ENCODE assay signal across 12 mouse cellular contexts in genomic region chr1:159034952-159035351, GRCm38 (mm10). TPM values are rescaled to one million over a fixed set of nuclear protein-coding genes. Genes with fewer than 3 reads are reported as not detected.
DNase-seq lines count a peak whose midpoint lies in the region; ATAC-seq and TF ChIP-seq lines count a peak whose summit lies in the region.
"Had no signal": no experiment of that assay in that cellular context is flagged by ENCODE, and none has a peak within 500 bp of the region (broad histone marks: within the 10 kb centered on the region; RNA-seq: fewer than 3 reads in every experiment).

No protein-coding gene starts in this region.

- WGBS in limb, embryonic 14.5 days = 65% methylated on average over 2 of the region's 2 CpGs
- whole genome bisulfite sequencing in limb, embryonic 10.5 days = 89% methylated on average over 2 of the region's 2 CpGs
- WGBS in heart, postnatal 0 days = 37% methylated on average over 2 of the region's 2 CpGs
- WGBS in midbrain, postnatal 0 days = 79% methylated on average over 2 of the region's 2 CpGs

- no peak for TF ChIP-seq POLR2A in limb, embryonic 14.5 days (IDR thresholded peaks at IDR 0.05; ENCODE audit: borderline replicate concordance, extremely low read depth, insufficient read depth, insufficient read length)

- H3K9me3 ChIP-seq in limb, embryonic 14.5 days (ENCODE audit: control insufficient read depth, low read length) = no peaks in the 10 kb centered on the region
- no peaks in the 10 kb centered on the region for H3K9me3 ChIP-seq in limb, embryonic 10.5 days (replicated peaks)
- H3K9me3 ChIP-seq in heart, postnatal 0 days (replicated peaks; ENCODE audit: control insufficient read depth, low read length) = no peaks in the 10 kb centered on the region
- H3K9me3 ChIP-seq in midbrain, postnatal 0 days (ENCODE audit: low read length) = no peaks in the 10 kb centered on the region
- H3K9me3 ChIP-seq: heart, embryonic 13.5 days; lung, embryonic 15.5 days; midbrain, embryonic 13.5 days had no signal

- DNase-seq in limb, embryonic 14.5 days (ENCODE audit: low spot score) = peak; percentile 20
- no peak for DNase-seq in limb, embryonic 10.5 days (ENCODE audit: low spot score)
- DNase-seq in fibroblast of lung, adult 2 months (ENCODE audit: low read depth) = peak; percentile 24
- peak; percentile 39 for DNase-seq in heart, postnatal 0 days (ENCODE audit: low spot score)
- DNase-seq in kidney, postnatal 4 days = peak; percentile 21 to 46
- DNase-seq in left cerebral cortex, adult 2 months (ENCODE audit: extremely low spot score in 1 of 2, low spot score in 2 of 2) = no peak
- no peak for DNase-seq in ovary, postnatal 36 days (ENCODE audit: low spot score)
- DNase-seq in midbrain, postnatal 0 days (ENCODE audit: low spot score) = no peak

- no peaks in the 10 kb centered on the region for H3K36me3 ChIP-seq in limb, embryonic 14.5 days (ENCODE audit: control insufficient read depth, insufficient read depth, low read length)
- H3K36me3 ChIP-seq in limb, embryonic 10.5 days = no peaks in the 10 kb centered on the region
- H3K36me3 ChIP-seq in heart, postnatal 0 days (replicated peaks; ENCODE audit: control insufficient read depth, insufficient read depth, low read length) = no peaks in the 10 kb centered on the region
- H3K36me3 ChIP-seq in midbrain, postnatal 0 days (ENCODE audit: insufficient read depth, low read length) = no peaks in the 10 kb centered on the region
- H3K36me3 ChIP-seq: heart, embryonic 13.5 days; lung, embryonic 15.5 days; midbrain, embryonic 13.5 days had no signal

- H3K4me2 ChIP-seq in limb, embryonic 14.5 days (replicated peaks; ENCODE audit: low read depth, low read length, severe bottlenecking) = no peak overlapping the region
- H3K4me2 ChIP-seq in heart, postnatal 0 days (ENCODE audit: low read depth, low read length) = no peak overlapping the region
- no peak overlapping the region for H3K4me2 ChIP-seq in midbrain, postnatal 0 days (ENCODE audit: low read depth, low read length, poor library complexity, severe bottlenecking)
- H3K4me2 ChIP-seq: heart, embryonic 13.5 days; lung, embryonic 15.5 days; midbrain, embryonic 13.5 days had no signal

- TF ChIP-seq EP300 in heart, postnatal 0 days (IDR thresholded peaks at IDR 0.05; ENCODE audit: low read depth) = no peak

- no peaks in the 10 kb centered on the region for H3K4me1 ChIP-seq in limb, embryonic 14.5 days (ENCODE audit: control insufficient read depth, insufficient read depth, low read length)
- H3K4me1 ChIP-seq in limb, embryonic 10.5 days = no peaks in the 10 kb centered on the region
- H3K4me1 ChIP-seq in heart, postnatal 0 days (ENCODE audit: control insufficient read depth, insufficient read depth) = no peaks in the 10 kb centered on the region
- H3K4me1 ChIP-seq in midbrain, postnatal 0 days (ENCODE audit: insufficient read depth, low read length) = no peaks in the 10 kb centered on the region
- H3K4me1 ChIP-seq: heart, embryonic 13.5 days; lung, embryonic 15.5 days; midbrain, embryonic 13.5 days had no signal

- H3K9ac ChIP-seq in limb, embryonic 14.5 days (ENCODE audit: low read depth, low read length, severe bottlenecking) = no peak overlapping the region
- no peak overlapping the region for H3K9ac ChIP-seq in heart, postnatal 0 days (replicated peaks; ENCODE audit: low read depth, low read length)
- no peak overlapping the region for H3K9ac ChIP-seq in midbrain, postnatal 0 days (replicated peaks; ENCODE audit: low read length, poor library complexity, severe bottlenecking)
- H3K9ac ChIP-seq: heart, embryonic 13.5 days; lung, embryonic 15.5 days; midbrain, embryonic 13.5 days had no signal

- no peak for ATAC-seq in limb, embryonic 14.5 days (ENCODE audit: low FRiP score, low read depth)
- ATAC-seq in heart, postnatal 0 days (ENCODE audit: insufficient read depth, low read depth) = peak; percentile 77
- no peak for ATAC-seq in midbrain, postnatal 0 days (ENCODE audit: low FRiP score)
- ATAC-seq: midbrain, embryonic 13.5 days had no signal

- intact Hi-C loops in left cerebral cortex, adult 2 months (cut with DNase I) = no loop called here

- no peak overlapping the region for H3K4me3 ChIP-seq in limb, embryonic 14.5 days (replicated peaks; ENCODE audit: low read length)
- no peak overlapping the region for H3K4me3 ChIP-seq in limb, embryonic 10.5 days
- H3K4me3 ChIP-seq in heart, postnatal 0 days (ENCODE audit: low read depth, low read length) = no peak overlapping the region
- H3K4me3 ChIP-seq in left cerebral cortex, adult 2 months = no peak overlapping the region
- H3K4me3 ChIP-seq in midbrain, postnatal 0 days (ENCODE audit: low read depth, low read length) = no peak overlapping the region
- H3K4me3 ChIP-seq: heart, embryonic 13.5 days; lung, embryonic 15.5 days; midbrain, embryonic 13.5 days had no signal

- H3K27me3 ChIP-seq in limb, embryonic 14.5 days (ENCODE audit: control insufficient read depth, insufficient read depth, low read length) = no peaks in the 10 kb centered on the region
- H3K27me3 ChIP-seq in limb, embryonic 10.5 days (ENCODE audit: low read depth, poor library complexity, severe bottlenecking) = no peaks in the 10 kb centered on the region
- H3K27me3 ChIP-seq in heart, postnatal 0 days (ENCODE audit: control insufficient read depth, insufficient read depth, low read length) = no peaks in the 10 kb centered on the region
- no peaks in the 10 kb centered on the region for H3K27me3 ChIP-seq in midbrain, postnatal 0 days (ENCODE audit: insufficient read depth, low read length)
- H3K27me3 ChIP-seq: heart, embryonic 13.5 days; lung, embryonic 15.5 days; midbrain, embryonic 13.5 days had no signal

- H3K27ac ChIP-seq in limb, embryonic 14.5 days (replicated peaks; ENCODE audit: low read depth, low read length) = no peak overlapping the region
- H3K27ac ChIP-seq in limb, embryonic 10.5 days = no peak overlapping the region
- H3K27ac ChIP-seq in heart, postnatal 0 days (ENCODE audit: low read depth) = peak overlapping the region; percentile 5; the same call in 1 of the 2 replicates
- no peak overlapping the region for H3K27ac ChIP-seq in left cerebral cortex, adult 2 months
- no peak overlapping the region for H3K27ac ChIP-seq in midbrain, postnatal 0 days (ENCODE audit: low read depth, low read length)
- H3K27ac ChIP-seq: heart, embryonic 13.5 days; lung, embryonic 15.5 days; midbrain, embryonic 13.5 days had no signal

- no peak for TF ChIP-seq CTCF in heart, postnatal 0 days (IDR thresholded peaks at IDR 0.05; ENCODE audit: low read depth)
- TF ChIP-seq CTCF in left cerebral cortex, adult 2 months (IDR thresholded peaks at IDR 0.05) = no peak
- TF ChIP-seq CTCF in midbrain, postnatal 0 days (IDR thresholded peaks at IDR 0.05) = no peak

RNA-seq across cellular contexts. Expression of gene Pappa2, which starts 54.7 kb away (rescaled TPM):
- 4.4 and 5.2 TPM in 2 replicates for polyA plus RNA-seq in limb, embryonic 14.5 days (2012; rRNA removed)
- 3.1 and 3.8 TPM in 2 replicates for polyA plus RNA-seq in limb, embryonic 14.5 days (2014; fragmentation: Nextera tagmentation; extraction: Ambion mirVana)
- polyA plus RNA-seq in limb, embryonic 10.5 days (2016; fragmentation: Nextera tagmentation; extraction: Ambion mirVana) = 0.10 and 0.41 TPM in 2 replicates
- 0.08 and 1.5 TPM in 2 replicates for total RNA-seq in heart, postnatal 0 days (2014; rRNA removed; ENCODE audit: low replicate concordance)
- 0.10 and 0.16 TPM in 2 replicates for polyA plus RNA-seq in heart, postnatal 0 days (2015; fragmentation: Nextera tagmentation; extraction: Ambion mirVana)
- 1 to 10 TPM; 2.8 to 3.1 TPM for total RNA-seq in left cerebral cortex, adult 2 months (2021)
- total RNA-seq in midbrain, postnatal 0 days (2014; rRNA removed) = 2.3 and 4.0 TPM in 2 replicates
- polyA plus RNA-seq in midbrain, postnatal 0 days (2015; fragmentation: Nextera tagmentation; extraction: Ambion mirVana) = 0.09 and 0.20 TPM in 2 replicates
- total RNA-seq: neutrophil, adult 5-6 weeks had no signal

Comparison
In these comparisons a context has a peak if more than half of its experiments do, and no peak if none do; other contexts are left out.
1. DNase-seq: peak in limb, embryonic 14.5 days (single experiment), fibroblast of lung, adult 2 months (single experiment), heart, postnatal 0 days (single experiment) and kidney, postnatal 4 days (2 of 2); none in limb, embryonic 10.5 days (single experiment), left cerebral cortex, adult 2 months (0 of 2), ovary, postnatal 36 days (single experiment) and midbrain, postnatal 0 days (single experiment).